Mouse (Mus musculus) spleen, adult 2 months (tissue): ENCODE data around the gene Ggps1. TPM values are rescaled to one million over a fixed set of nuclear protein-coding genes. Genes with fewer than 3 reads are reported as not detected.

Experiments
- DNase-seq, 2 experiments: peaks; one replicate each; pipeline versions ENCODE4 v3.0.0 to v3.0.0-alpha.2; 2012 to 2021; ENCODE audit warnings: low spot score in 2 of 2, low read depth in 1 of 2
- H3K27ac ChIP-seq: fragments of 200-500 bp; 2 replicates; pipeline ENCODE4 v1.5.1; 2012; ENCODE audit warnings: low read length, inconsistent platforms; ENCODE audit not compliant: insufficient read depth
- H3K27me3 ChIP-seq: fragments of 200-500 bp; 2 replicates; pipeline ENCODE4 v1.6.1; 2012; ENCODE audit warnings: mild to moderate bottlenecking, moderate library complexity, low read length, inconsistent platforms; ENCODE audit not compliant: control insufficient read depth, insufficient read depth
- H3K36me3 ChIP-seq: fragments of 200-500 bp; 2 replicates; pipeline ENCODE4 v1.6.1; 2012; ENCODE audit warnings: mild to moderate bottlenecking, low read length, inconsistent platforms; ENCODE audit not compliant: control insufficient read depth, insufficient read depth
- H3K4me1 ChIP-seq: fragments of 200-500 bp; 2 replicates; pipeline ENCODE4 v1.6.1; 2011; ENCODE audit warnings: inconsistent platforms; ENCODE audit not compliant: control insufficient read depth, insufficient read depth, insufficient read length
- H3K4me3 ChIP-seq: fragments of 200-500 bp; 2 replicates; pipeline ENCODE4 v1.5.1; 2011; ENCODE audit warnings: mild to moderate bottlenecking, inconsistent platforms; ENCODE audit not compliant: insufficient read depth, insufficient read length; ENCODE audit errors: extremely low read depth
- CTCF ChIP-seq: fragments of 200-500 bp; IDR thresholded peaks from 2 replicates; pipeline ENCODE4 v1.5.1; 2011; ENCODE audit warnings: mild to moderate bottlenecking, inconsistent platforms; ENCODE audit not compliant: insufficient read depth, insufficient read length, insufficient replicate concordance; ENCODE audit errors: extremely low read depth
- POLR2A ChIP-seq: fragments of 200-500 bp; IDR thresholded peaks from 2 replicates; pipeline ENCODE4 v1.6.1; 2011; ENCODE audit warnings: low read depth, low read length, inconsistent platforms
- WGBS: fragments of 180-500 bp; shearing (Covaris S2); methylation state at CpG from one replicate; pipeline ENCODE4 v1.1.7; 2018; 5-methylcytosine and 5-hydroxymethylcytosine counted together
- polyA plus RNA-seq: library from polyadenylated mRNA; depleted of rRNA; stranded (reverse); fragments of >200 nt; gene quantifications from 2 replicates; pipeline ENCODE4 v1.2.3, GENCODE M21; 2012

The Ggps1 gene
- polyA plus RNA-seq, 1 experiment = 8.4 TPM

DNA sequence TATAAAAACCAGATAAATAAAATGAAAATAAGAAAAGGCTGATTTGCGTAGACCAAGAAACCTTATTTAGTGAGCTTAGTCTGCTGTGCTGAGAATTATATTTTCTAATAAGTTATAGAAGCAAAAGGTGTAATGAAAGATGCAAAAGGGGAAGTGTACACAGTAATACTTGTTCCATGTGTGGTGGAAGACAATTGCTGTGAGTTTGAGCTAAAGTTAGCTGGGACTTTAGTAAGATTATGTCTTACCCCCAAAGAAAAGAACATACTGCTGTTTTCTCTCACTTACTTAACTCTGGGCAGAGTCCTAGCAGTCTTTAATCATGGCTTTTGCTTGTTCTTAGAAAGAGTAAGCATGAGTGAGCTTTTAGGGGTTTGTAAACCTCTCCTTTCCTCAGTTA is 11.1 kb upstream of the Ggps1 start:
- no peak for DNase-seq
- WGBS = 98% methylated on average over 1 of the region's 1 CpGs
- H3K4me1 ChIP-seq = peaks cover 4% of the 10 kb centered on the region; the same call in 1 of the 2 replicates
- H3K4me3 ChIP-seq = no peak overlapping the region
- H3K27ac ChIP-seq = no peak overlapping the region
- H3K27me3 ChIP-seq = no peaks in the 10 kb centered on the region
- no peaks in the 10 kb centered on the region for H3K36me3 ChIP-seq
- TF ChIP-seq CTCF (no peak), POLR2A (no peak)

DNA sequence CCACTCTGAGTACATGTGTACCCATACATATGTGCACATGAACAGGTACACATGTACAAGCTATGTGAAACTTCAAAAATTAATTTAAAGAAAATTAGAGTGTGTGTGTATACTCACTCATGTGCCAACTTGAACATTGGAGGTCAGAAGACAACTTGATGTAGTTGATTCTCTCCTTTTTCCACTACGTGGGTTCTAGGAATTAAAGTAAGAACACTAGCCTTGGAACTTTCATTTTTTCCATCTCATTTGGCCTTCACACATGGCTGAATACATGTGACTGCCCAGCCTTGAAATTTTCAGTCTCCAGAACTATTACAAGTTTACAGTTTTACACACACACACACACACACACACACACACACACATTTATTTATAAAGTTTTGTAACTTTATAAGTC is 6.0 kb upstream of the Ggps1 start:
- 54% methylated on average over 1 of the region's 1 CpGs for WGBS
- no peak for DNase-seq
- Histone ChIP-seq H3K27ac (no peak overlapping the region; the same call in 1 of the 2 replicates), H3K27me3 (no peaks in the 10 kb centered on the region), H3K4me3 (no peak overlapping the region), H3K36me3 (peaks cover 3% of the 10 kb centered on the region; the same call in 1 of the 2 replicates), H3K4me1 (peaks cover 6% of the 10 kb centered on the region)
- TF ChIP-seq CTCF = no peak
- TF ChIP-seq POLR2A = no peak

DNA sequence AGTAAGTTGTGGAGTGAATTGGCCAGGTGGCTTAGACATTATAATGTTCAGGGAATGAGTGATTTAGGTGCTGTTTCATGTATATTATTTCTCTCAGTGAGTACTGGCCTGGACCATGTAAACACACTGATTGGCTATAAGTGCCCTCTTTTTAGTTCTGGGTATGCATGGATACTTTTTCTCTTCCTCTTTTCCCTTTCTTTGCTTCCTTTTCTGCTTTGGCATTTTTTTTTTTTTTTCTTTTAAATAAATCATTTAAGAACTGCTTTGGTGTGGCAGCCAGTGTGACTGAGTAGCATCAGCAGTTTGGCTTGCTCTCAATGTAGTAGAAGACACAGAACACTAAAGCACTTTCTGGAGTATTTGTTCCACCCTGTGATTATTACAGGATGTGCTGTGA is 4.7 kb upstream of the Ggps1 start:
- TF ChIP-seq POLR2A (no peak), CTCF (no peak)
- Histone ChIP-seq H3K36me3 (peaks cover 3% of the 10 kb centered on the region; the same call in 1 of the 2 replicates), H3K4me3 (no peak overlapping the region), H3K27me3 (no peaks in the 10 kb centered on the region), H3K27ac (no peak overlapping the region), H3K4me1 (peaks cover 6% of the 10 kb centered on the region)
- no peak for DNase-seq

DNA sequence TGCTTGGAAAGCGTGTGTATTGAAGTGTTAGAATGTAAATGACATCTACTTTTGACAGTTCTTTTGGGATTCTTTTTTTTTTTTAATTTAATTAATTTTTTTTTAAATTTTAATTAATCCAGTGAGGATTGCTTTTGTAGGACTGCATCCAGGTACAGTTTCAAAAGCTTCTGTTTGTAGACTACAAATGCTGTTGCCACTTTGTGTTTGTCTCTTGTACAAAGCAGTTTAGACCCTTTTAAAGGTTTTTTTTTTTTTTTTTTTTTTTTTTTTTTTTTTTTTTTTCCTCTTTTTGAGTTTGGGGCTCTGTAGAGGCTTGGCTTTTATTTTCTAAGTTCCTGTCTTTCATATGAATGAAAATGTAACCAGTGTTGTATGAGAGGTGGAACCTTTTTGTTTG is 2.4 kb upstream of the Ggps1 start:
- H3K27me3 ChIP-seq = no peaks in the 10 kb centered on the region
- H3K4me3 ChIP-seq = no peak overlapping the region
- no peak for TF ChIP-seq POLR2A
- no peak for TF ChIP-seq CTCF
- peaks cover 3% of the 10 kb centered on the region; the same call in 1 of the 2 replicates for H3K36me3 ChIP-seq
- peaks cover 6% of the 10 kb centered on the region for H3K4me1 ChIP-seq
- no peak for DNase-seq
- WGBS = 86% methylated on average over 1 of the region's 1 CpGs
- no peak overlapping the region for H3K27ac ChIP-seq

DNA sequence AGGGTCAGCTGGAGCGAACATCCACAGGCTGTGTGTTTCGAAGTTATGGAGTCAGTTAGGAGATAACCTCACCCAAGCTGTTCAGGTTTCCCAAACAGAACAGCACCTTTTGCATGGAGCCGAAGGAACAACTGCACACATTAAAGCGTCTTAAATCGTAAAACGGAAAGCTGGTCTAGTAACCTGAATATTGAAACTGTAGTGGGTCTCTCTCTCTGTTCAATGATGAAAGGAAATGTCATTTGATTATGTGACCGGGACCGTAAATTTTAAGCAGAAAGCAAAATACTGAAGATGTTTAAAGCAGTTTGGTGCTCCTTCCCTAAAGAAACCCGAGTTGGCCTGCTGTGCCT is 1.7 kb upstream of the Ggps1 start:
- no peak for DNase-seq
- no peaks in the 10 kb centered on the region for H3K27me3 ChIP-seq
- H3K4me3 ChIP-seq = peak overlapping the region; percentile 98
- 4% methylated on average over 9 of the region's 9 CpGs for WGBS
- H3K4me1 ChIP-seq = peaks cover 6% of the 10 kb centered on the region
- H3K36me3 ChIP-seq = peaks cover 3% of the 10 kb centered on the region; the same call in 1 of the 2 replicates
- H3K27ac ChIP-seq = peak overlapping the region; percentile 97
- TF ChIP-seq CTCF (no peak), POLR2A (no peak)

DNA sequence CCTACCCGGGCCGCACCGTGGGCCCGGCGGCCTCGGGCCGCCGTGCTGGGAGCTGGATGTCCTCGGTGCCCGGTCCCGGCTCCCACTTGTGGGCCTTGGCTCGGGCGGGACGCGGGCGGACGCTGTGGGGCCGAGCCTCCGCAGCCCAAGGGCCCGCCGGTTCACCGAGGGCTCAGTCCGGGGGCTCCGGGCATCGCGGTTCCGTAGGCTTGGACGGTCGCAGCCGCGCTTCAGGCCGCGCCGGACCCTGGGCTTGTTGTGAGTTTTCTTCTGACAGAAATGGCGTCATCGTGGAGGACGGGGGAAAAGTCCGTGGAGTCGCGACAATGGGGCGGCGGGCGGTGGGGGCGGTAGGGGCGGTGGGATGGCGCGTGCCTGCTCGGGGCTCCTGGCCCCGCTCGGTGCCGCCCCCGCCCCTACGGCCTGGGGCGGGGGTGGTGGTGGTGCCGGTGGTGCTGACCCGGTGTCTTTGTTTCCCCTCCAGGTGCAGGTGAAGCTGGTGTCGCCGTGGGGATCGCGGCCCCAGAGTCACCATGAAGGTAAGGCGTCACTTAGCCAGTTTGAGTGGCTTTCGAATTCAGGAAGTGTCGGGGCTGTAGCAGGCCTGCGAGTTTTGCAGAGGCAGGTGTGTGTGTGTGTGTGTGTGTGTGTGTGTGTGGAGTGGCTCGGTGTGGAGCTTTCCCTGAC is 1.2 kb upstream of the Ggps1 start:
- Histone ChIP-seq H3K36me3 (peaks cover 3% of the 10 kb centered on the region; the same call in 1 of the 2 replicates), H3K4me1 (peaks cover 2% of the 10 kb centered on the region), H3K27ac (peak overlapping the region; percentile 97), H3K4me3 (peak overlapping the region; percentile 98), H3K27me3 (no peaks in the 10 kb centered on the region)
- DNase-seq = peak; percentile 30 to 61
- TF ChIP-seq CTCF = no peak
- no peak for TF ChIP-seq POLR2A
- WGBS = under 1% methylated on average over 63 of the region's 65 CpGs

DNA sequence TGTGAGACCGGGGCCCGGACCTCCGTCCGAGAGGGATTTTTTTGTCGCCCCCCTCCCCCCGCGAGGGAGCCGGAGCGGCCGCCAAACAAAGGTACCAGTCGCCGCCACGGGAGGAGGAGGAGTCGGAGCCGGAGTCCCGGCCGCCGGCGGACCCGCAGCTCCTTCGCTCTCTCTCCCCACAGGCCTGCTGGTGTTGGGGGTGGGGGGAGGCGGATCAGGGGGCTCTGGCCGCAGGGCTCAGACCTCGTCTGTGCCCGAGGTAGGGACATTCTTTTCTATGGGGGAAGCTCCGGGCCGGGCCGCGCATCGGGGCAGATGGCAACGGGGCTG is 619 bp upstream of the Ggps1 start:
- H3K36me3 ChIP-seq = peaks cover 2% of the 10 kb centered on the region; the same call in 1 of the 2 replicates
- no peak for DNase-seq
- H3K27me3 ChIP-seq = no peaks in the 10 kb centered on the region
- H3K4me3 ChIP-seq = peak overlapping the region; percentile 98
- peaks cover 2% of the 10 kb centered on the region for H3K4me1 ChIP-seq
- H3K27ac ChIP-seq = peak overlapping the region; percentile 97
- under 1% methylated on average over 29 of the region's 31 CpGs for WGBS
- no peak for TF ChIP-seq POLR2A
